Mouse (Mus musculus): ENCODE measurements around the gene Dhrs7. TPM values are rescaled to one million over a fixed set of nuclear protein-coding genes. Genes with fewer than 3 reads are reported as not detected.

The Dhrs7 gene
- polyA plus RNA-seq, 1 experiment from 2014 or later = 111 TPM

- WGBS = 57% methylated on average over 3 of the region's 3 CpGs
- Histone ChIP-seq H3K27me3 (replicated peaks; ENCODE audit: insufficient read depth, low read length) (no peaks in the 10 kb centered on the region), H3K9ac (replicated peaks; ENCODE audit: low read depth) (no peak overlapping the region), H3K4me1 (ENCODE audit: insufficient read depth, low read depth, low read length) (no peaks in the 10 kb centered on the region), H3K9me3 (ENCODE audit: low read length) (no peaks in the 10 kb centered on the region), H3K27ac (ENCODE audit: low read length) (no peak overlapping the region), H3K4me3 (ENCODE audit: low read depth, low read length) (no peak overlapping the region), H3K36me3 (ENCODE audit: insufficient read depth, low read length) (no peaks in the 10 kb centered on the region), H3K4me2 (replicated peaks; ENCODE audit: low read depth, low read length) (no peak overlapping the region)
- TF ChIP-seq CTCF (IDR thresholded peaks at IDR 0.05) = no peak
- no peak for TF ChIP-seq EP300 (IDR thresholded peaks at IDR 0.05)
- no peak for ATAC-seq
- no peak for DNase-seq (ENCODE audit: low spot score)
Measured at GRCm38 (mm10) chr12:72638025-72638424, 26.7 kb downstream of the Dhrs7 start.

- Histone ChIP-seq H3K27me3 (replicated peaks; ENCODE audit: insufficient read depth, low read length) (no peaks in the 10 kb centered on the region), H3K4me1 (ENCODE audit: insufficient read depth, low read depth, low read length) (no peaks in the 10 kb centered on the region), H3K4me2 (replicated peaks; ENCODE audit: low read depth, low read length) (no peak overlapping the region), H3K9ac (replicated peaks; ENCODE audit: low read depth) (no peak overlapping the region), H3K4me3 (ENCODE audit: low read depth, low read length) (no peak overlapping the region), H3K36me3 (ENCODE audit: insufficient read depth, low read length) (no peaks in the 10 kb centered on the region), H3K27ac (ENCODE audit: low read length) (no peak overlapping the region), H3K9me3 (ENCODE audit: low read length) (no peaks in the 10 kb centered on the region)
- TF ChIP-seq EP300 (IDR thresholded peaks at IDR 0.05) (no peak), CTCF (IDR thresholded peaks at IDR 0.05) (no peak)
- no peak for DNase-seq (ENCODE audit: low spot score)
- no peak for ATAC-seq
- 86% methylated on average over 7 of the region's 7 CpGs for WGBS
Measured at GRCm38 (mm10) chr12:72628751-72629150, 36.0 kb downstream of the Dhrs7 start.

- H3K36me3 ChIP-seq (ENCODE audit: insufficient read depth, low read length) = no peaks in the 10 kb centered on the region
- no peaks in the 10 kb centered on the region for H3K27me3 ChIP-seq (replicated peaks; ENCODE audit: insufficient read depth, low read length)
- no peaks in the 10 kb centered on the region for H3K9me3 ChIP-seq (ENCODE audit: low read length)
- H3K9ac ChIP-seq (replicated peaks; ENCODE audit: low read depth) = no peak overlapping the region
- no peak overlapping the region for H3K4me2 ChIP-seq (replicated peaks; ENCODE audit: low read depth, low read length)
- WGBS = 63% methylated on average over 5 of the region's 5 CpGs
- H3K4me1 ChIP-seq (ENCODE audit: insufficient read depth, low read depth, low read length) = no peaks in the 10 kb centered on the region
- ATAC-seq = no peak
- H3K27ac ChIP-seq (ENCODE audit: low read length) = no peak overlapping the region
- DNase-seq (ENCODE audit: low spot score) = no peak
- H3K4me3 ChIP-seq (ENCODE audit: low read depth, low read length) = no peak overlapping the region
- no peak for TF ChIP-seq EP300 (IDR thresholded peaks at IDR 0.05)
- no peak for TF ChIP-seq CTCF (IDR thresholded peaks at IDR 0.05)
Measured at GRCm38 (mm10) chr12:72622853-72623496, 41.7 kb downstream of the Dhrs7 start.

- Histone ChIP-seq H3K4me2 (replicated peaks; ENCODE audit: low read depth, low read length) (no peak overlapping the region), H3K36me3 (ENCODE audit: insufficient read depth, low read length) (no peaks in the 10 kb centered on the region), H3K27me3 (replicated peaks; ENCODE audit: insufficient read depth, low read length) (no peaks in the 10 kb centered on the region), H3K9me3 (ENCODE audit: low read length) (no peaks in the 10 kb centered on the region), H3K4me1 (ENCODE audit: insufficient read depth, low read depth, low read length) (no peaks in the 10 kb centered on the region), H3K4me3 (ENCODE audit: low read depth, low read length) (no peak overlapping the region), H3K27ac (ENCODE audit: low read length) (no peak overlapping the region), H3K9ac (replicated peaks; ENCODE audit: low read depth) (no peak overlapping the region)
- DNase-seq (ENCODE audit: low spot score) = no peak
- WGBS = 63% methylated on average over 1 of the region's 1 CpGs
- TF ChIP-seq CTCF (IDR thresholded peaks at IDR 0.05) (no peak), EP300 (IDR thresholded peaks at IDR 0.05) (no peak)
- ATAC-seq = no peak
Measured at GRCm38 (mm10) chr12:72621441-72621840, 43.3 kb downstream of the Dhrs7 start.

- Histone ChIP-seq H3K4me3 (ENCODE audit: low read depth, low read length) (no peak overlapping the region), H3K9me3 (ENCODE audit: low read length) (no peaks in the 10 kb centered on the region), H3K36me3 (ENCODE audit: insufficient read depth, low read length) (no peaks in the 10 kb centered on the region), H3K27me3 (replicated peaks; ENCODE audit: insufficient read depth, low read length) (no peaks in the 10 kb centered on the region), H3K27ac (ENCODE audit: low read length) (no peak overlapping the region), H3K9ac (replicated peaks; ENCODE audit: low read depth) (no peak overlapping the region), H3K4me2 (replicated peaks; ENCODE audit: low read depth, low read length) (no peak overlapping the region), H3K4me1 (ENCODE audit: insufficient read depth, low read depth, low read length) (no peaks in the 10 kb centered on the region)
- DNase-seq (ENCODE audit: low spot score) (no peak), ATAC-seq (no peak)
- WGBS = 88% methylated on average over 7 of the region's 7 CpGs
- TF ChIP-seq CTCF (IDR thresholded peaks at IDR 0.05) (no peak), EP300 (IDR thresholded peaks at IDR 0.05) (no peak)
Measured at GRCm38 (mm10) chr12:72620856-72621255, 43.9 kb downstream of the Dhrs7 start.

GRCm38 (mm10) chr12:72612053-72612452 lies 52.7 kb downstream of the Dhrs7 start:
- Histone ChIP-seq H3K4me2 (replicated peaks; ENCODE audit: low read depth, low read length) (no peak overlapping the region), H3K4me1 (ENCODE audit: insufficient read depth, low read depth, low read length) (no peaks in the 10 kb centered on the region), H3K4me3 (ENCODE audit: low read depth, low read length) (no peak overlapping the region), H3K27ac (ENCODE audit: low read length) (no peak overlapping the region), H3K27me3 (replicated peaks; ENCODE audit: insufficient read depth, low read length) (no peaks in the 10 kb centered on the region), H3K36me3 (ENCODE audit: insufficient read depth, low read length) (no peaks in the 10 kb centered on the region), H3K9me3 (ENCODE audit: low read length) (no peaks in the 10 kb centered on the region), H3K9ac (replicated peaks; ENCODE audit: low read depth) (no peak overlapping the region)
- no peak for TF ChIP-seq CTCF (IDR thresholded peaks at IDR 0.05)
- no peak for TF ChIP-seq EP300 (IDR thresholded peaks at IDR 0.05)
- ATAC-seq (no peak), DNase-seq (ENCODE audit: low spot score) (no peak)
- 86% methylated on average over 3 of the region's 3 CpGs for WGBS

Other genes with a start within 250 kb of the Dhrs7 start
- gene Lrrc9, start 223.0 kb downstream of the Dhrs7 start, polyA plus RNA-seq (2015; fragmentation: Nextera tagmentation; extraction: Ambion mirVana) = 0.95 and 1.2 TPM in 2 replicates
- gene Pcnx4, start 128.5 kb downstream of the Dhrs7 start, polyA plus RNA-seq (2015; fragmentation: Nextera tagmentation; extraction: Ambion mirVana) = 7.0 TPM in 2 replicates
- 0.15 TPM in 1 of 2 replicates, not detected in the other for gene Gm4756, start 15.2 kb downstream of the Dhrs7 start, polyA plus RNA-seq (2015; fragmentation: Nextera tagmentation; extraction: Ambion mirVana)
- gene Ppm1a, start 92.5 kb upstream of the Dhrs7 start, polyA plus RNA-seq (2015; fragmentation: Nextera tagmentation; extraction: Ambion mirVana) = 54.4 and 57.0 TPM in 2 replicates

Data from lung, postnatal 0 days (tissue).